9 mouse cellular contexts compared by ENCODE assay signal in the genomic region with DNA sequence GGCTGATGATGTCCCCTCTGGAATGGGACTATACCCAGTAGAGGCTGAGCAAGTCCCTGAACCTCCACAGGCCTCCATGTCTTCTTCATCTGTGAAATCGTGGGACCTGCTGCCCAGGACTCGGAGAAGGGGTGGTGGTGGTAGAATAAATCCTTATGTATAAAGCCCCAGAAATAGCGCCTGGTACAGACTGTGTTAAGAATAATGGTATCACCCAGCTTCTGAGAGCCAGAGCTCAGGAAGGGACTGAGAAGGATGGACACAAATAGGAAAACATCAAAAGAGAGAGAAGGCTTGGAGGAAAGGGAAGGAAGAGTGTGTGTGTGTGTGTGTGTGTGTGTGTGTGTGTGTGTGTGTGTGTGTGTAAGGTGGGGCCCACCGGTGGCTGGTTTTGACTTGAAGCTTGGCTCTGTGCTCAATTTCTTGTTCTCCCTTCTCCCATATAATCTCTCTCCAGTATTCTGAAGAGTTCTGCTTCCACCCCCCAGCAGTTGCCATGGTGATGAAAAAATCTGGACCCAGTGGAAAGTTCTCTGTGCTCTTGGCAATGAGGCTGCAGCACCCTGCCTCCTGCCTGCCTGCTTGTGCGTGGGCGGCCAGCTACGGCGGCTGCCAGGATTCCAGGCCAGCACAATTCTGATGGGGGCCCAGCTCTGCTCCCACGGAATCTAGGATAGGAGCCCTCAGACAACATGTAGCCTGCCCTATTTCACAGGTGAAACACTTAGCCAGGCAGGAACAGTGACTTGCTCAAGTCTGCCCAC.
DNase-seq lines count a peak whose midpoint lies in the region; ATAC-seq lines count a peak whose summit lies in the region.
"Had no signal": no experiment of that assay in that cellular context is flagged by ENCODE, and none has a peak within 500 bp of the region (broad histone marks: within the 10 kb centered on the region; RNA-seq: fewer than 3 reads in every experiment).

No protein-coding gene starts in this region.

- peaks cover 15% of the 10 kb centered on the region for H3K4me1 ChIP-seq in forebrain, embryonic 16.5 days (replicated peaks; ENCODE audit: control insufficient read depth, insufficient read depth, low read length)
- H3K4me1 ChIP-seq in neural tube, embryonic 15.5 days, result peaks cover 20% of the 10 kb centered on the region
- H3K4me1 ChIP-seq: stomach, embryonic 15.5 days had no signal

- H3K27me3 ChIP-seq in forebrain, embryonic 16.5 days (replicated peaks; ENCODE audit: control insufficient read depth, insufficient read depth, low read length), result no peaks in the 10 kb centered on the region
- H3K27me3 ChIP-seq in neural tube, embryonic 15.5 days (replicated peaks), result no peaks in the 10 kb centered on the region; the same call in 1 of the 2 replicates
- H3K27me3 ChIP-seq: stomach, embryonic 15.5 days had no signal

- no peak overlapping the region for H3K9ac ChIP-seq in forebrain, embryonic 16.5 days (replicated peaks; ENCODE audit: low read depth, low read length)
- no peak overlapping the region for H3K9ac ChIP-seq in neural tube, embryonic 15.5 days (replicated peaks)
- H3K9ac ChIP-seq: stomach, embryonic 15.5 days had no signal

- H3K4me3 ChIP-seq in forebrain, embryonic 16.5 days (replicated peaks; ENCODE audit: low read length), result no peak overlapping the region
- H3K4me3 ChIP-seq in neural tube, embryonic 15.5 days (replicated peaks), result no peak overlapping the region
- H3K4me3 ChIP-seq: stomach, embryonic 15.5 days had no signal

- peak; percentile 89 for ATAC-seq in forebrain, embryonic 16.5 days
- ATAC-seq in neural tube, embryonic 15.5 days (ENCODE audit: low FRiP score), result peak; percentile 82

- H3K27ac ChIP-seq in forebrain, embryonic 16.5 days (ENCODE audit: low read length), result peak overlapping the region; percentile 51
- peak overlapping the region; percentile 65 for H3K27ac ChIP-seq in neural tube, embryonic 15.5 days (replicated peaks)
- H3K27ac ChIP-seq: stomach, embryonic 15.5 days had no signal

- DNase-seq in gastrocnemius, postnatal 25 days, result peak; percentile 61
- no peak for DNase-seq in gastrocnemius, postnatal 4 days (ENCODE audit: low spot score in 2 of 2)
- DNase-seq in adrenal gland, adult 2 months, result peak; percentile 79
- DNase-seq in layer of hippocampus, adult 9-11 months, result peak; percentile 96
- no peak for DNase-seq in embryo, embryonic 11 days
- no peak for DNase-seq in c-Kit-positive CD71-positive TER-119-positive erythroid progenitor cells, embryonic 14.5 days (ENCODE audit: low spot score)

- H3K36me3 ChIP-seq in forebrain, embryonic 16.5 days (ENCODE audit: control insufficient read depth, insufficient read depth), result no peaks in the 10 kb centered on the region
- H3K36me3 ChIP-seq in neural tube, embryonic 15.5 days, result no peaks in the 10 kb centered on the region
- H3K36me3 ChIP-seq: stomach, embryonic 15.5 days had no signal

- 32% methylated on average over 9 of the region's 9 CpGs for WGBS in forebrain, embryonic 16.5 days
- 49% methylated on average over 9 of the region's 9 CpGs for WGBS in neural tube, embryonic 15.5 days

- no peaks in the 10 kb centered on the region for H3K9me3 ChIP-seq in forebrain, embryonic 16.5 days (ENCODE audit: control insufficient read depth, low read length)
- no peaks in the 10 kb centered on the region for H3K9me3 ChIP-seq in neural tube, embryonic 15.5 days (replicated peaks)
- H3K9me3 ChIP-seq: stomach, embryonic 15.5 days had no signal

- H3K4me2 ChIP-seq in forebrain, embryonic 16.5 days (ENCODE audit: low read length), result no peak overlapping the region
- no peak overlapping the region for H3K4me2 ChIP-seq in neural tube, embryonic 15.5 days
- H3K4me2 ChIP-seq: stomach, embryonic 15.5 days had no signal

Comparison
In these comparisons a context has a peak if more than half of its experiments do, and no peak if none do; other contexts are left out.
1. DNase-seq: peak in gastrocnemius, postnatal 25 days (single experiment), adrenal gland, adult 2 months (single experiment) and layer of hippocampus, adult 9-11 months (single experiment); none in gastrocnemius, postnatal 4 days (0 of 2), embryo, embryonic 11 days (single experiment) and c-Kit-positive CD71-positive TER-119-positive erythroid progenitor cells, embryonic 14.5 days (single experiment).